Mouse (Mus musculus) CH12.LX (cell line): ENCODE measurements around the gene Tnp2. TPM values are rescaled to one million over a fixed set of nuclear protein-coding genes. Genes with fewer than 3 reads are reported as not detected.

ENCODE experiments used
- DNase-seq: peaks from one replicate; pipeline ENCODE4 v3.0.0-alpha.2; 2013; ENCODE audit errors: extremely low read depth
- H3K27ac ChIP-seq: 2 replicates; pipeline ENCODE4 v1.5.1; 2012; ENCODE audit warnings: low read depth, mild to moderate bottlenecking, control low read depth, moderate library complexity; ENCODE audit not compliant: insufficient read depth
- H3K27me3 ChIP-seq: replicated peaks from 2 replicates; pipeline ENCODE3; 2012; ENCODE audit warnings: inconsistent platforms
- H3K36me3 ChIP-seq, 2 experiments: replicated peaks in 1 of 2; 2 replicates each; pipeline versions ENCODE3 to v1.6.1; 2012; ENCODE audit warnings: inconsistent platforms in 1 of 2, low read length in 1 of 2, mild to moderate bottlenecking in 1 of 2, mixed read lengths in 1 of 2, moderate library complexity in 1 of 2; ENCODE audit not compliant: control insufficient read depth in 1 of 2, insufficient read depth in 1 of 2
- H3K4me1 ChIP-seq, 2 experiments: 2 replicates each; pipeline ENCODE4 v1.6.1; 2012; ENCODE audit warnings: inconsistent platforms in 1 of 2, moderate library complexity in 1 of 2; ENCODE audit not compliant: insufficient read depth in 2 of 2, control insufficient read depth in 1 of 2
- H3K4me2 ChIP-seq: 2 replicates; pipeline ENCODE4 v1.6.1; 2012; ENCODE audit warnings: low read depth, mild to moderate bottlenecking, control low read depth; ENCODE audit not compliant: poor library complexity, insufficient read depth, severe bottlenecking
- H3K4me3 ChIP-seq, 3 experiments: fragments of 150-350 bp in 1 of 3; sonication (generic) in 1 of 3; replicated peaks in 1 of 3; 2 replicates each; pipeline versions ENCODE3 to v1.5.1; 2011 to 2012; ENCODE audit warnings: low read depth in 2 of 3, low read length in 2 of 3, mild to moderate bottlenecking in 2 of 3, moderate library complexity in 2 of 3, control low read depth in 1 of 3, improper control_type of control experiment in 1 of 3, inconsistent platforms in 1 of 3, mixed read lengths in 1 of 3; ENCODE audit not compliant: poor library complexity in 1 of 3
- H3K79me2 ChIP-seq: replicated peaks from 2 replicates; pipeline ENCODE4 v1.6.1; 2012; ENCODE audit warnings: mild to moderate bottlenecking, moderate library complexity; ENCODE audit not compliant: control insufficient read depth, poor library complexity, insufficient read depth, severe bottlenecking; ENCODE audit errors: extremely low read depth
- H3K9ac ChIP-seq: 2 replicates; pipeline ENCODE4 v1.6.1; 2012; ENCODE audit warnings: low read depth, mild to moderate bottlenecking, control low read depth, moderate library complexity; ENCODE audit not compliant: insufficient read depth
- H3K9me3 ChIP-seq: replicated peaks from 2 replicates; pipeline ENCODE3; 2012; ENCODE audit warnings: low read length, inconsistent platforms, mixed read lengths
- BHLHE40 ChIP-seq: IDR thresholded peaks from 2 replicates; pipeline ENCODE4 v1.6.1; 2011; ENCODE audit warnings: mild to moderate bottlenecking, low read depth, low read length, improper control_type of control experiment
- CHD1 ChIP-seq: IDR thresholded peaks from 2 replicates; pipeline ENCODE4 v1.6.1; 2012; ENCODE audit warnings: low read depth, low read length, improper control_type of control experiment, inconsistent platforms
- CTCF ChIP-seq, 2 experiments: IDR thresholded peaks in 1 of 2; conservative IDR thresholded peaks in 1 of 2; 2 replicates each; pipeline ENCODE4 v1.5.1; 2011 to 2012; ENCODE audit warnings: low read depth in 2 of 2, low read length in 2 of 2, improper control_type of control experiment in 1 of 2, inconsistent platforms in 1 of 2, mild to moderate bottlenecking in 1 of 2, moderate library complexity in 1 of 2
- E2F4 ChIP-seq: IDR thresholded peaks from 2 replicates; pipeline ENCODE4 v1.6.1; 2011; ENCODE audit warnings: low read depth, low read length, improper control_type of control experiment; ENCODE audit not compliant: insufficient replicate concordance
- ELF1 ChIP-seq: IDR thresholded peaks from 2 replicates; pipeline ENCODE4 v1.6.1; 2014; ENCODE audit warnings: low read depth, mild to moderate bottlenecking, inconsistent platforms, low read length, improper control_type of control experiment
- EP300 ChIP-seq: IDR thresholded peaks from 2 replicates; pipeline ENCODE4 v1.6.1; 2011; ENCODE audit warnings: low read length, improper control_type of control experiment
- ETS1 ChIP-seq: conservative IDR thresholded peaks from 2 replicates; pipeline ENCODE4 v1.6.1; 2012; ENCODE audit warnings: low read depth, mild to moderate bottlenecking, inconsistent platforms, low read length, improper control_type of control experiment, moderate library complexity
- GABPA ChIP-seq: IDR thresholded peaks from 2 replicates; pipeline ENCODE4 v1.6.1; 2012; ENCODE audit warnings: low read depth, low read length, improper control_type of control experiment, inconsistent platforms; ENCODE audit not compliant: insufficient replicate concordance
- HCFC1 ChIP-seq: IDR thresholded peaks from 2 replicates; pipeline ENCODE4 v1.6.1; 2012; ENCODE audit warnings: low read depth, mild to moderate bottlenecking, inconsistent platforms, low read length, improper control_type of control experiment
- IRF4 ChIP-seq: IDR thresholded peaks from 2 replicates; pipeline ENCODE4 v1.6.1; 2014; ENCODE audit warnings: low read depth, mild to moderate bottlenecking, inconsistent platforms, low read length, improper control_type of control experiment
- JUND ChIP-seq: conservative IDR thresholded peaks from 2 replicates; pipeline ENCODE4 v1.6.1; 2011; ENCODE audit warnings: low read depth, low read length, improper control_type of control experiment
- KAT2A ChIP-seq: IDR thresholded peaks from 2 replicates; pipeline ENCODE4 v1.6.1; 2012; ENCODE audit warnings: low read length, improper control_type of control experiment, inconsistent platforms; ENCODE audit not compliant: insufficient replicate concordance
- MAFK ChIP-seq: IDR thresholded peaks from 2 replicates; pipeline ENCODE4 v1.6.1; 2011; ENCODE audit warnings: low read length, improper control_type of control experiment; ENCODE audit not compliant: insufficient replicate concordance
- MAX ChIP-seq: IDR thresholded peaks from 2 replicates; pipeline ENCODE4 v1.6.1; 2011; ENCODE audit warnings: low read length, improper control_type of control experiment
- MAZ ChIP-seq: IDR thresholded peaks from 2 replicates; pipeline ENCODE4 v1.6.1; 2012; ENCODE audit warnings: low read depth, mild to moderate bottlenecking, inconsistent platforms, low read length, improper control_type of control experiment, moderate library complexity
- MEF2A ChIP-seq: IDR thresholded peaks from 2 replicates; pipeline ENCODE4 v1.6.1; 2014; ENCODE audit warnings: low read depth, mild to moderate bottlenecking, inconsistent platforms, low read length, improper control_type of control experiment, borderline replicate concordance
- MXI1 ChIP-seq: IDR thresholded peaks from 2 replicates; pipeline ENCODE4 v1.6.1; 2011; ENCODE audit warnings: mild to moderate bottlenecking, low read depth, low read length, improper control_type of control experiment
- MYC ChIP-seq: IDR thresholded peaks from 2 replicates; pipeline ENCODE4 v1.6.1; 2011; ENCODE audit warnings: low read depth, mild to moderate bottlenecking, improper control_type of control experiment, low read length
- NELFE ChIP-seq: IDR thresholded peaks from 2 replicates; pipeline ENCODE4 v1.6.1; 2011; ENCODE audit warnings: low read depth, low read length, improper control_type of control experiment
- NRF1 ChIP-seq: IDR thresholded peaks from 2 replicates; pipeline ENCODE4 v1.6.1; 2014; ENCODE audit warnings: low read depth, mild to moderate bottlenecking, inconsistent platforms, low read length, improper control_type of control experiment, moderate library complexity
- PAX5 ChIP-seq: IDR thresholded peaks from 2 replicates; pipeline ENCODE4 v1.6.1; 2012; ENCODE audit warnings: low read length, inconsistent platforms, mixed read lengths
- POLR2A ChIP-seq: IDR thresholded peaks from 2 replicates; pipeline ENCODE4 v1.6.1; 2011; ENCODE audit warnings: low read depth, mild to moderate bottlenecking, improper control_type of control experiment, low read length
- POLR2AphosphoS2 ChIP-seq: IDR thresholded peaks from 2 replicates; pipeline ENCODE4 v1.6.1; 2011; ENCODE audit warnings: low read depth, low read length, improper control_type of control experiment
- RAD21 ChIP-seq: IDR thresholded peaks from 2 replicates; pipeline ENCODE4 v1.6.1; 2011; ENCODE audit warnings: low read depth, mild to moderate bottlenecking, low read length, improper control_type of control experiment, moderate library complexity
- SIN3A ChIP-seq: IDR thresholded peaks from 2 replicates; pipeline ENCODE4 v1.6.1; 2012; ENCODE audit warnings: low read length, improper control_type of control experiment, inconsistent platforms
- SMC3 ChIP-seq: IDR thresholded peaks from 2 replicates; pipeline ENCODE4 v1.6.1; 2011; ENCODE audit warnings: low read depth, low read length, improper control_type of control experiment
- TBP ChIP-seq: conservative IDR thresholded peaks from 2 replicates; pipeline ENCODE4 v1.6.1; 2011; ENCODE audit warnings: low read depth, low read length, improper control_type of control experiment
- TCF12 ChIP-seq: IDR thresholded peaks from 2 replicates; pipeline ENCODE4 v1.6.1; 2014; ENCODE audit warnings: low read depth, mild to moderate bottlenecking, inconsistent platforms, low read length, improper control_type of control experiment
- UBTF ChIP-seq: IDR thresholded peaks from 2 replicates; pipeline ENCODE4 v1.6.1; 2012; ENCODE audit warnings: low read depth, mild to moderate bottlenecking, inconsistent platforms, low read length, improper control_type of control experiment, moderate library complexity
- USF2 ChIP-seq: conservative IDR thresholded peaks from 2 replicates; pipeline ENCODE4 v1.6.1; 2011; ENCODE audit warnings: low read depth, low read length, improper control_type of control experiment
- ZC3H11A ChIP-seq: IDR thresholded peaks from 2 replicates; pipeline ENCODE4 v1.6.1; 2012; ENCODE audit warnings: low read depth, mild to moderate bottlenecking, inconsistent platforms, low read length, improper control_type of control experiment
- ZKSCAN1 ChIP-seq: IDR thresholded peaks from 2 replicates; pipeline ENCODE4 v1.6.1; 2012; ENCODE audit warnings: low read depth, inconsistent platforms, low read length, improper control_type of control experiment, borderline replicate concordance
- ZNF384 ChIP-seq: IDR thresholded peaks from 2 replicates; pipeline ENCODE4 v1.6.1; 2012; ENCODE audit warnings: low read depth, low read length, improper control_type of control experiment, inconsistent platforms
- dilution Hi-C: fragments of 300-500 bp; cut with MboI; formaldehyde crosslinking; loops from 2 replicates; pipeline ENCODE4 v1.14.3; 2020; ENCODE audit warnings: low sequenced_read_pairs; ENCODE audit not compliant: extremely low pct_unique_long_range_greater_than_20kb, extremely low pct_ligation_motif_present
- in situ Hi-C: fragments of 300-500 bp; cut with MboI; formaldehyde crosslinking; loops from 3 replicates; pipeline ENCODE4 v1.14.3; 2019; ENCODE audit warnings: low sequenced_read_pairs, low pct_ligation_motif_present, low pct_unique_long_range_greater_than_20kb, mixed read lengths
- polyA plus RNA-seq: library from polyadenylated mRNA; unstranded; fragments of >175 nt; gene quantifications from 2 replicates; pipeline ENCODE4 v1.2.1, GENCODE M21; 2012; ENCODE audit warnings: low read depth; ENCODE audit not compliant: insufficient read length
- total RNA-seq, 2 experiments: library from RNA; depleted of rRNA; stranded (reverse); fragments of 300-350 nt in 1 of 2; fragments of >200 nt in 1 of 2; gene quantifications; 2 replicates each; pipeline ENCODE4 v1.2.3; 2012 to 2014

The Tnp2 gene
- total and polyA plus RNA-seq, 3 experiments: 0.25 to 0.43 TPM; not detected in 1

- peak; percentile 36; the same call in 1 of the 2 replicates for TF ChIP-seq TBP
- peak; percentile 94 for TF ChIP-seq MYC
- TF ChIP-seq PAX5: no peak
- TF ChIP-seq E2F4: no peak
- peak; percentile 66 to 98; a peak in 3 of 4 replicates for TF ChIP-seq CTCF (conservative IDR thresholded peaks at IDR 0.05 in 1 of 2, IDR thresholded peaks at IDR 0.05 in 1 of 2; ENCODE audit: low read depth in 2 of 2, low read length in 2 of 2)
- TF ChIP-seq ZNF384: no peak
- no peak for TF ChIP-seq UBTF
- peak; percentile 54; the same call in 1 of the 2 replicates for TF ChIP-seq NELFE
- TF ChIP-seq USF2: no peak
- no peak for TF ChIP-seq POLR2AphosphoS2
Observed at GRCm38 (mm10) chr16:10786288-10786687, 2.2 kb downstream of the Tnp2 start (continued).

- peak; percentile 98 for DNase-seq
- Histone ChIP-seq H3K27ac (peak within 1 kb of the TSS; percentile 89), H3K27me3 (no peaks in the 10 kb centered on the region), H3K79me2 (peaks cover 16% of the 10 kb centered on the region), H3K4me1 (peaks cover 37 to 56% of the 10 kb centered on the region in 2 experiments), H3K36me3 (peaks cover 0 to 24% of the 10 kb centered on the region in 2 experiments), H3K9ac (peak within 1 kb of the TSS; percentile 89), H3K4me2 (peak within 1 kb of the TSS; percentile 64), H3K4me3 (peak within 1 kb of the TSS; percentile 84 to 99 (median 96)), H3K9me3 (no peaks in the 10 kb centered on the region)
- dilution Hi-C loops (no loop called here), in situ Hi-C loops (loop anchor here (5.0 kb wide), 2 partner anchors 118 to 213 kb away; no protein-coding TSS in a partner anchor)
- TF ChIP-seq RAD21 (no peak), KAT2A (no peak), CHD1 (peak; percentile 67; the same call in 1 of the 2 replicates), EP300 (peak; percentile 85), MXI1 (peak; percentile 67), TCF12 (peak; percentile 90), ETS1 (peak; percentile 92), USF2 (no peak), ZNF384 (0 out of 2 replicates have a peak, but pooled peaks have one; percentile 5), UBTF (peak; percentile 47), MYC (peak; percentile 81), E2F4 (no peak), HCFC1 (peak; percentile 59), ZKSCAN1 (no peak), IRF4 (peak; percentile 99), SMC3 (no peak), JUND (no peak), CTCF (conservative IDR thresholded peaks at IDR 0.05 in 1 of 2, IDR thresholded peaks at IDR 0.05 in 1 of 2; ENCODE audit: low read depth in 2 of 2, low read length in 2 of 2) (no peak), TBP (peak; percentile 96), NRF1 (peak; percentile 91), MAX (peak; percentile 79), MAZ (peak; percentile 68; the same call in 1 of the 2 replicates), POLR2A (peak; percentile 98), ZC3H11A (no peak), BHLHE40 (no peak; the same call in 1 of the 2 replicates), SIN3A (peak; percentile 59; the same call in 1 of the 2 replicates), NELFE (peak; percentile 99), PAX5 (no peak), GABPA (no peak), ELF1 (peak; percentile 68), MAFK (no peak), MEF2A (peak; percentile 74)
Observed at GRCm38 (mm10) chr16:10785371-10786231, 2.9 kb downstream of the Tnp2 start, which contains the start of gene Socs1. Socs1 (minus strand) TSS chr16:10785536.
